9 mouse cellular contexts compared by ENCODE assay signal in genomic region chr9:47829204-47829603, GRCm38 (mm10).
DNase-seq lines count a peak whose midpoint lies in the region; ATAC-seq and TF ChIP-seq lines count a peak whose summit lies in the region.
"Had no signal": no experiment of that assay in that cellular context is flagged by ENCODE, and none has a peak within 500 bp of the region (broad histone marks: within the 10 kb centered on the region; RNA-seq: fewer than 3 reads in every experiment).

No protein-coding gene starts in this region.

- H3K4me1 ChIP-seq in heart, postnatal 0 days (ENCODE audit: control insufficient read depth, insufficient read depth), result peaks cover 5% of the 10 kb centered on the region; the same call in 1 of the 2 replicates
- peaks cover 42% of the 10 kb centered on the region for H3K4me1 ChIP-seq in embryonic facial prominence, embryonic 13.5 days
- peaks cover 38% of the 10 kb centered on the region for H3K4me1 ChIP-seq in hindbrain, embryonic 10.5 days (replicated peaks)
- peaks cover 29% of the 10 kb centered on the region for H3K4me1 ChIP-seq in midbrain, embryonic 14.5 days (ENCODE audit: control insufficient read depth, insufficient read depth, low read length)

- H3K4me2 ChIP-seq in heart, postnatal 0 days (ENCODE audit: low read depth, low read length), result peak overlapping the region; percentile 42
- H3K4me2 ChIP-seq in embryonic facial prominence, embryonic 13.5 days, result peak overlapping the region; percentile 49
- peak overlapping the region; percentile 53 for H3K4me2 ChIP-seq in midbrain, embryonic 14.5 days (ENCODE audit: low read length)

- intact Hi-C loops in heart, postnatal 25 days (cut with DNase I), result no loop called here
- intact Hi-C loops in gastrocnemius, postnatal 36 days (cut with DNase I), result no loop called here

- H3K27me3 ChIP-seq in heart, postnatal 0 days (ENCODE audit: control insufficient read depth, insufficient read depth, low read length), result no peaks in the 10 kb centered on the region
- no peaks in the 10 kb centered on the region for H3K27me3 ChIP-seq in embryonic facial prominence, embryonic 13.5 days
- H3K27me3 ChIP-seq in hindbrain, embryonic 10.5 days (ENCODE audit: insufficient read depth, poor library complexity, severe bottlenecking), result 0 out of 2 replicates have a peak, but pooled peaks cover 4% of the 10 kb centered on the region
- H3K27me3 ChIP-seq in midbrain, embryonic 14.5 days (ENCODE audit: control insufficient read depth, insufficient read depth, low read length), result no peaks in the 10 kb centered on the region

- H3K4me3 ChIP-seq in heart, postnatal 0 days (ENCODE audit: low read depth, low read length), result peak overlapping the region; percentile 22; the same call in 1 of the 2 replicates
- peak overlapping the region; percentile 27 for H3K4me3 ChIP-seq in embryonic facial prominence, embryonic 13.5 days
- H3K4me3 ChIP-seq in hindbrain, embryonic 10.5 days, result peak overlapping the region; percentile 39
- H3K4me3 ChIP-seq in midbrain, embryonic 14.5 days (replicated peaks; ENCODE audit: low read depth, low read length), result peak overlapping the region; percentile 20

- H3K9me3 ChIP-seq in heart, postnatal 0 days (replicated peaks; ENCODE audit: control insufficient read depth, low read length), result no peaks in the 10 kb centered on the region
- no peaks in the 10 kb centered on the region for H3K9me3 ChIP-seq in embryonic facial prominence, embryonic 13.5 days
- H3K9me3 ChIP-seq in hindbrain, embryonic 10.5 days, result no peaks in the 10 kb centered on the region
- no peaks in the 10 kb centered on the region for H3K9me3 ChIP-seq in midbrain, embryonic 14.5 days (ENCODE audit: control insufficient read depth, low read length)

- DNase-seq in heart, postnatal 0 days (ENCODE audit: low spot score), result no peak
- DNase-seq in heart, postnatal 25 days (ENCODE audit: low spot score), result no peak
- DNase-seq in hindbrain, embryonic 10.5 days (ENCODE audit: low spot score), result no peak
- DNase-seq in midbrain, embryonic 14.5 days, result peak; percentile 49
- no peak for DNase-seq in adrenal gland, postnatal 4 days (ENCODE audit: low spot score in 2 of 2)
- no peak for DNase-seq in gastrocnemius, postnatal 10 days
- no peak for DNase-seq in gastrocnemius, postnatal 36 days
- DNase-seq: right cerebral cortex, adult 18-20 months had no signal

- H3K27ac ChIP-seq in heart, postnatal 0 days (ENCODE audit: low read depth), result no peak overlapping the region
- H3K27ac ChIP-seq in embryonic facial prominence, embryonic 13.5 days, result no peak overlapping the region
- peak overlapping the region; percentile 64; the same call in 1 of the 2 replicates for H3K27ac ChIP-seq in hindbrain, embryonic 10.5 days
- H3K27ac ChIP-seq in midbrain, embryonic 14.5 days (replicated peaks; ENCODE audit: low read depth, low read length), result no peak overlapping the region

- 37% methylated on average over 10 of the region's 10 CpGs for WGBS in heart, postnatal 0 days
- WGBS in embryonic facial prominence, embryonic 13.5 days, result 46% methylated on average over 10 of the region's 10 CpGs
- WGBS in hindbrain, embryonic 10.5 days, result 45% methylated on average over 10 of the region's 10 CpGs
- 18% methylated on average over 10 of the region's 10 CpGs for WGBS in midbrain, embryonic 14.5 days

- H3K9ac ChIP-seq in heart, postnatal 0 days (replicated peaks; ENCODE audit: low read depth, low read length), result no peak overlapping the region
- no peak overlapping the region; the same call in 1 of the 2 replicates for H3K9ac ChIP-seq in embryonic facial prominence, embryonic 13.5 days
- peak overlapping the region; percentile 37; the same call in 1 of the 2 replicates for H3K9ac ChIP-seq in midbrain, embryonic 14.5 days (replicated peaks; ENCODE audit: low read length)

- TF ChIP-seq EP300 in heart, postnatal 0 days (IDR thresholded peaks at IDR 0.05; ENCODE audit: low read depth), result no peak

- ATAC-seq in heart, postnatal 0 days (ENCODE audit: insufficient read depth, low read depth), result no peak
- ATAC-seq in embryonic facial prominence, embryonic 13.5 days (ENCODE audit: insufficient number of reproducible peaks, insufficient read depth, low FRiP score, low TSS enrichment, low read depth), result no peak
- no peak for ATAC-seq in midbrain, embryonic 14.5 days (ENCODE audit: low FRiP score, low TSS enrichment)

- H3K36me3 ChIP-seq in heart, postnatal 0 days (replicated peaks; ENCODE audit: control insufficient read depth, insufficient read depth, low read length), result no peaks in the 10 kb centered on the region
- H3K36me3 ChIP-seq in embryonic facial prominence, embryonic 13.5 days, result no peaks in the 10 kb centered on the region
- 0 out of 2 replicates have a peak, but pooled peaks cover 6% of the 10 kb centered on the region for H3K36me3 ChIP-seq in hindbrain, embryonic 10.5 days
- no peaks in the 10 kb centered on the region for H3K36me3 ChIP-seq in midbrain, embryonic 14.5 days (ENCODE audit: control insufficient read depth, insufficient read depth, low read length)

- TF ChIP-seq CTCF in heart, postnatal 0 days (IDR thresholded peaks at IDR 0.05; ENCODE audit: low read depth), result no peak
